Comparison of ENCODE assay signal across 22 mouse cellular contexts in the genomic region with DNA sequence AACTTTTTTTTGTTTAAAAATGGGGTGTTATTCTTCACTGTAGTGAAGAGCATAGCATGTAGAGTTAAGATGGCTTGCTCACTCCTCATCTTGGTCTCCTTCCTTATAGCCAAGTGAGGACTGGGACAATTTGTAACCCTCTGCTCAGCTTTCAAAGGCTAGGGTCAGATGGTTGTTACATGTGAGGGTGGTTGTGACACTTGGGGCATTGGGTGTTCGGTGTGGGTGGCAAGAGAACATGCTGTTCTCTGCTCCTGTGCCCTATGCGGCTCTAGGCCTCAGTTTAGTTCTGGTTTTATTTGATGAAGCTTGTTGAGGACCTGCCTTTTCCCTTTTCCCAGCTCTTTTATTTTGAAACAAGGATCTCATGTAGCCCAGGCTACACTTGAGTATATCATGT.
A peak's percentile ranks its signal among the peaks of the same experiment; 100 is the strongest.
DNase-seq lines count a peak whose midpoint lies in the region; ATAC-seq and TF ChIP-seq lines count a peak whose summit lies in the region.
"Had no signal": no experiment of that assay in that cellular context is flagged by ENCODE, and none has a peak within 500 bp of the region (broad histone marks: within the 10 kb centered on the region; RNA-seq: fewer than 3 reads in every experiment).

No protein-coding gene starts in this region.

- DNase-seq in gastrocnemius, adult 2 months, result no peak
- no peak for DNase-seq in gastrocnemius, postnatal 36 days
- DNase-seq in midbrain, embryonic 11.5 days (ENCODE audit: low spot score, missing footprints), result peak; percentile 53
- DNase-seq: adrenal gland, adult 2 months; adrenal gland, postnatal 10 days; adrenal gland, postnatal 25 days; cerebellum, adult 11 months; cerebellum, adult 18-20 months; cerebellum, adult 8-10 months; cerebellum, adult 9-11 months; cerebellum, postnatal 14 days; cerebellum, postnatal 36 days; embryo, embryonic 11 days; forebrain, postnatal 0 days had no signal

- 95% methylated on average over 2 of the region's 2 CpGs for WGBS in midbrain, embryonic 11.5 days
- 91% methylated on average over 2 of the region's 2 CpGs for WGBS in midbrain, embryonic 15.5 days
- WGBS in forebrain, embryonic 16.5 days, result 94% methylated on average over 2 of the region's 2 CpGs

- no peak for ATAC-seq in midbrain, embryonic 11.5 days (ENCODE audit: low FRiP score)
- no peak for ATAC-seq in midbrain, embryonic 15.5 days (replicated peaks)
- no peak for ATAC-seq in forebrain, embryonic 16.5 days
- ATAC-seq: forebrain, embryonic 14.5 days; forebrain, postnatal 0 days had no signal

- H3K4me3 ChIP-seq in gastrocnemius, adult 2 months, result no peak overlapping the region
- H3K4me3 ChIP-seq in midbrain, embryonic 11.5 days (ENCODE audit: low read depth, low read length), result no peak overlapping the region
- no peak overlapping the region for H3K4me3 ChIP-seq in midbrain, embryonic 15.5 days
- no peak overlapping the region for H3K4me3 ChIP-seq in forebrain, embryonic 16.5 days (replicated peaks; ENCODE audit: low read length)
- H3K4me3 ChIP-seq: embryonic facial prominence, embryonic 13.5 days; embryonic facial prominence, embryonic 15.5 days; erythroblast, embryonic 14.5 days; forebrain, embryonic 10.5 days; forebrain, embryonic 12.5 days had no signal

- H3K9ac ChIP-seq in midbrain, embryonic 11.5 days (ENCODE audit: low read length), result no peak overlapping the region
- no peak overlapping the region for H3K9ac ChIP-seq in midbrain, embryonic 15.5 days
- no peak overlapping the region for H3K9ac ChIP-seq in forebrain, embryonic 16.5 days (replicated peaks; ENCODE audit: low read depth, low read length)
- H3K9ac ChIP-seq: embryonic facial prominence, embryonic 13.5 days; embryonic facial prominence, embryonic 15.5 days; forebrain, embryonic 12.5 days; forebrain, postnatal 0 days had no signal

- no peak overlapping the region for H3K4me2 ChIP-seq in midbrain, embryonic 11.5 days
- no peak overlapping the region for H3K4me2 ChIP-seq in midbrain, embryonic 15.5 days
- H3K4me2 ChIP-seq in forebrain, embryonic 16.5 days (ENCODE audit: low read length), result no peak overlapping the region
- H3K4me2 ChIP-seq: embryonic facial prominence, embryonic 13.5 days; embryonic facial prominence, embryonic 15.5 days; forebrain, embryonic 12.5 days had no signal

- no peaks in the 10 kb centered on the region for H3K27me3 ChIP-seq in midbrain, embryonic 11.5 days (ENCODE audit: control insufficient read depth, insufficient read depth, low read length)
- no peaks in the 10 kb centered on the region for H3K27me3 ChIP-seq in midbrain, embryonic 15.5 days (replicated peaks)
- H3K27me3 ChIP-seq in forebrain, embryonic 16.5 days (replicated peaks; ENCODE audit: control insufficient read depth, insufficient read depth, low read length), result no peaks in the 10 kb centered on the region
- H3K27me3 ChIP-seq: embryonic facial prominence, embryonic 13.5 days; embryonic facial prominence, embryonic 15.5 days; forebrain, embryonic 12.5 days had no signal

- intact Hi-C loops in gastrocnemius, adult 2 months (cut with DNase I), result no loop called here
- intact Hi-C loops in gastrocnemius, postnatal 36 days (cut with DNase I), result no loop called here

- H3K27ac ChIP-seq in gastrocnemius, adult 2 months, result peak overlapping the region; percentile 68
- no peak overlapping the region for H3K27ac ChIP-seq in midbrain, embryonic 11.5 days (ENCODE audit: low read depth, low read length)
- no peak overlapping the region for H3K27ac ChIP-seq in midbrain, embryonic 15.5 days
- H3K27ac ChIP-seq in forebrain, embryonic 16.5 days (ENCODE audit: low read length), result no peak overlapping the region
- H3K27ac ChIP-seq: embryonic facial prominence, embryonic 13.5 days; embryonic facial prominence, embryonic 15.5 days; forebrain, embryonic 10.5 days; forebrain, embryonic 12.5 days had no signal

- no peak for TF ChIP-seq CTCF in gastrocnemius, adult 2 months (IDR thresholded peaks at IDR 0.05)

- H3K4me1 ChIP-seq in midbrain, embryonic 11.5 days (ENCODE audit: control insufficient read depth, insufficient read depth, low read length), result no peaks in the 10 kb centered on the region
- H3K4me1 ChIP-seq in midbrain, embryonic 15.5 days, result no peaks in the 10 kb centered on the region
- H3K4me1 ChIP-seq in forebrain, embryonic 16.5 days (replicated peaks; ENCODE audit: control insufficient read depth, insufficient read depth, low read length), result no peaks in the 10 kb centered on the region
- H3K4me1 ChIP-seq: embryonic facial prominence, embryonic 13.5 days; embryonic facial prominence, embryonic 15.5 days; forebrain, embryonic 10.5 days; forebrain, embryonic 12.5 days had no signal

- no peaks in the 10 kb centered on the region for H3K9me3 ChIP-seq in midbrain, embryonic 11.5 days (ENCODE audit: control insufficient read depth, low read length)
- no peaks in the 10 kb centered on the region for H3K9me3 ChIP-seq in midbrain, embryonic 15.5 days
- H3K9me3 ChIP-seq in forebrain, embryonic 16.5 days (ENCODE audit: control insufficient read depth, low read length), result no peaks in the 10 kb centered on the region
- H3K9me3 ChIP-seq: embryonic facial prominence, embryonic 13.5 days; embryonic facial prominence, embryonic 15.5 days; forebrain, embryonic 10.5 days; forebrain, embryonic 12.5 days had no signal

- H3K36me3 ChIP-seq in midbrain, embryonic 11.5 days (ENCODE audit: control insufficient read depth, insufficient read depth, low read length), result no peaks in the 10 kb centered on the region
- H3K36me3 ChIP-seq in midbrain, embryonic 15.5 days (replicated peaks), result no peaks in the 10 kb centered on the region
- H3K36me3 ChIP-seq in forebrain, embryonic 16.5 days (ENCODE audit: control insufficient read depth, insufficient read depth), result no peaks in the 10 kb centered on the region
- H3K36me3 ChIP-seq: embryonic facial prominence, embryonic 13.5 days; embryonic facial prominence, embryonic 15.5 days; forebrain, embryonic 10.5 days; forebrain, embryonic 12.5 days had no signal
